Mouse (Mus musculus) MEL (cell line): ENCODE results near the gene Tsen54. TPM values are rescaled to one million over a fixed set of nuclear protein-coding genes. Genes with fewer than 3 reads are reported as not detected.

ENCODE experiments used
- DNase-seq: peaks from one replicate; pipeline ENCODE4 v3.0.0; 2011; ENCODE audit warnings: low read depth, low spot score
- H3K27ac ChIP-seq: 2 replicates; pipeline ENCODE4 v1.5.1; 2012; ENCODE audit warnings: low read depth, mild to moderate bottlenecking, control low read depth, low read length, moderate library complexity; ENCODE audit not compliant: control insufficient read depth
- H3K27me3 ChIP-seq, 2 experiments: fragments of 150-350 bp in 1 of 2; sonication (generic) in 1 of 2; 2 replicates each; pipeline ENCODE4 v1.6.1; 2012; ENCODE audit warnings: low read length in 2 of 2, mild to moderate bottlenecking in 2 of 2, improper control_type of control experiment in 1 of 2, moderate library complexity in 1 of 2; ENCODE audit not compliant: insufficient read depth in 2 of 2, control insufficient read depth in 1 of 2
- H3K36me3 ChIP-seq, 2 experiments: 2 replicates each; pipeline ENCODE4 v1.6.1; 2012 to 2014; ENCODE audit warnings: low read length in 2 of 2, improper control_type of control experiment in 1 of 2, inconsistent platforms in 1 of 2, mild to moderate bottlenecking in 1 of 2; ENCODE audit not compliant: insufficient read depth in 2 of 2, control insufficient read depth in 1 of 2
- H3K4me1 ChIP-seq, 2 experiments: fragments of 150-350 bp in 1 of 2; sonication (generic) in 1 of 2; 2 replicates each; pipeline ENCODE4 v1.6.1; 2012; ENCODE audit warnings: low read length in 2 of 2, improper control_type of control experiment in 1 of 2, mild to moderate bottlenecking in 1 of 2; ENCODE audit not compliant: insufficient read depth in 2 of 2, control insufficient read depth in 1 of 2
- H3K4me3 ChIP-seq, 2 experiments: fragments of 150-350 bp in 1 of 2; sonication (generic) in 1 of 2; 2 replicates each; pipeline ENCODE4 v1.5.1; 2012; ENCODE audit warnings: low read depth in 2 of 2, low read length in 2 of 2, mild to moderate bottlenecking in 2 of 2, moderate library complexity in 2 of 2, control low read depth in 1 of 2, improper control_type of control experiment in 1 of 2; ENCODE audit not compliant: control insufficient read depth in 1 of 2, insufficient read depth in 1 of 2
- H3K79me2 ChIP-seq: 2 replicates; pipeline ENCODE4 v1.6.1; 2012; ENCODE audit warnings: mild to moderate bottlenecking, low read length, moderate library complexity; ENCODE audit not compliant: control insufficient read depth, poor library complexity, insufficient read depth
- H3K9ac ChIP-seq: 2 replicates; pipeline ENCODE4 v1.6.1; 2012; ENCODE audit warnings: low read depth, mild to moderate bottlenecking, control low read depth, low read length, moderate library complexity; ENCODE audit not compliant: control insufficient read depth, poor library complexity, severe bottlenecking
- H3K9me3 ChIP-seq: fragments of 150-350 bp; sonication (generic); replicated peaks from 2 replicates; pipeline ENCODE4 v1.6.1; 2012; ENCODE audit warnings: mild to moderate bottlenecking, low read length, improper control_type of control experiment, moderate library complexity; ENCODE audit not compliant: insufficient read depth
- BHLHE40 ChIP-seq: IDR thresholded peaks from 2 replicates; pipeline ENCODE4 v1.6.1; 2012; ENCODE audit warnings: low read depth, mild to moderate bottlenecking, inconsistent platforms, low read length, improper control_type of control experiment, borderline replicate concordance
- CHD1 ChIP-seq: IDR thresholded peaks from 2 replicates; pipeline ENCODE4 v1.6.1; 2012; ENCODE audit warnings: low read depth, mild to moderate bottlenecking, inconsistent platforms, low read length, improper control_type of control experiment
- E2F4 ChIP-seq: IDR thresholded peaks from 2 replicates; pipeline ENCODE4 v1.6.1; 2011; ENCODE audit warnings: low read depth, low read length, improper control_type of control experiment, borderline replicate concordance
- ELF1 ChIP-seq: IDR thresholded peaks from 2 replicates; pipeline ENCODE4 v1.6.1; 2014; ENCODE audit warnings: low read depth, mild to moderate bottlenecking, inconsistent platforms, low read length, improper control_type of control experiment, moderate library complexity
- EP300 ChIP-seq, 2 experiments: IDR thresholded peaks; 2 replicates each; pipeline ENCODE4 v1.6.1; 2011; ENCODE audit warnings: improper control_type of control experiment in 2 of 2, low read length in 2 of 2, low read depth in 1 of 2, mild to moderate bottlenecking in 1 of 2
- GABPA ChIP-seq: IDR thresholded peaks from 2 replicates; pipeline ENCODE4 v1.6.1; 2012; ENCODE audit warnings: low read depth, mild to moderate bottlenecking, inconsistent platforms, low read length, improper control_type of control experiment, moderate library complexity
- GATA1 ChIP-seq: IDR thresholded peaks from 2 replicates; pipeline ENCODE4 v1.6.1; 2011; ENCODE audit warnings: low read depth, low read length, improper control_type of control experiment
- HCFC1 ChIP-seq: IDR thresholded peaks from 2 replicates; pipeline ENCODE4 v1.6.1; 2012; ENCODE audit warnings: low read depth, mild to moderate bottlenecking, inconsistent platforms, low read length, improper control_type of control experiment, moderate library complexity
- KAT2A ChIP-seq: conservative IDR thresholded peaks from 2 replicates; pipeline ENCODE4 v1.6.1; 2012; ENCODE audit warnings: low read depth, low read length, improper control_type of control experiment, inconsistent platforms
- MAFK ChIP-seq: IDR thresholded peaks from 2 replicates; pipeline ENCODE4 v1.6.1; 2011; ENCODE audit warnings: low read depth, mild to moderate bottlenecking, low read length, improper control_type of control experiment, borderline replicate concordance
- MAZ ChIP-seq: IDR thresholded peaks from 2 replicates; pipeline ENCODE4 v1.6.1; 2012; ENCODE audit warnings: low read depth, mild to moderate bottlenecking, inconsistent platforms, low read length, improper control_type of control experiment
- MEF2A ChIP-seq: IDR thresholded peaks from 2 replicates; pipeline ENCODE4 v1.6.1; 2014; ENCODE audit warnings: low read depth, mild to moderate bottlenecking, inconsistent platforms, low read length, improper control_type of control experiment; ENCODE audit not compliant: poor library complexity, insufficient replicate concordance, severe bottlenecking; ENCODE audit errors: extremely low read depth
- MXI1 ChIP-seq: IDR thresholded peaks from 2 replicates; pipeline ENCODE4 v1.6.1; 2011; ENCODE audit warnings: mild to moderate bottlenecking, low read depth, low read length, improper control_type of control experiment
- MYB ChIP-seq: IDR thresholded peaks from 2 replicates; pipeline ENCODE4 v1.6.1; 2011; ENCODE audit warnings: mild to moderate bottlenecking, low read depth, low read length, improper control_type of control experiment
- NELFE ChIP-seq: IDR thresholded peaks from 2 replicates; pipeline ENCODE4 v1.6.1; 2011; ENCODE audit warnings: low read depth, low read length, improper control_type of control experiment
- POLR2AphosphoS2 ChIP-seq: IDR thresholded peaks from 2 replicates; pipeline ENCODE4 v1.6.1; 2011; ENCODE audit warnings: low read length, improper control_type of control experiment
- RCOR1 ChIP-seq: IDR thresholded peaks from 2 replicates; pipeline ENCODE4 v1.6.1; 2012; ENCODE audit warnings: low read depth, mild to moderate bottlenecking, inconsistent platforms, low read length, improper control_type of control experiment
- SIN3A ChIP-seq: IDR thresholded peaks from 2 replicates; pipeline ENCODE4 v1.6.1; 2012; ENCODE audit warnings: low read length, improper control_type of control experiment, inconsistent platforms
- SMC3 ChIP-seq: IDR thresholded peaks from 2 replicates; pipeline ENCODE4 v1.6.1; 2011; ENCODE audit warnings: low read depth, low read length, improper control_type of control experiment
- TAL1 ChIP-seq: IDR thresholded peaks from 2 replicates; pipeline ENCODE4 v1.6.1; 2012; ENCODE audit warnings: mild to moderate bottlenecking, inconsistent platforms, low read length, moderate library complexity, mixed read lengths
- TCF12 ChIP-seq: IDR thresholded peaks from 2 replicates; pipeline ENCODE4 v1.6.1; 2014; ENCODE audit warnings: low read depth, mild to moderate bottlenecking, inconsistent platforms, low read length, improper control_type of control experiment, moderate library complexity
- USF1 ChIP-seq: IDR thresholded peaks from 2 replicates; pipeline ENCODE4 v1.6.1; 2014; ENCODE audit warnings: low read depth, mild to moderate bottlenecking, inconsistent platforms, low read length, improper control_type of control experiment, moderate library complexity
- USF2 ChIP-seq, 2 experiments: IDR thresholded peaks; 2 replicates each; pipeline ENCODE4 v1.6.1; 2011 to 2012; ENCODE audit warnings: improper control_type of control experiment in 2 of 2, low read length in 2 of 2, borderline replicate concordance in 1 of 2, inconsistent platforms in 1 of 2, low read depth in 1 of 2, mild to moderate bottlenecking in 1 of 2; ENCODE audit not compliant: insufficient read depth in 1 of 2
- ZC3H11A ChIP-seq: IDR thresholded peaks from 2 replicates; pipeline ENCODE4 v1.6.1; 2012; ENCODE audit warnings: low read depth, mild to moderate bottlenecking, inconsistent platforms, low read length, improper control_type of control experiment
- ZKSCAN1 ChIP-seq: IDR thresholded peaks from 2 replicates; pipeline ENCODE4 v1.6.1; 2012; ENCODE audit warnings: low read depth, mild to moderate bottlenecking, inconsistent platforms, low read length, improper control_type of control experiment, moderate library complexity
- ZMIZ1 ChIP-seq: IDR thresholded peaks from 2 replicates; pipeline ENCODE4 v1.6.1; 2012; ENCODE audit warnings: low read depth, mild to moderate bottlenecking, inconsistent platforms, low read length, improper control_type of control experiment, moderate library complexity
- polyA plus RNA-seq, 2 experiments: library from polyadenylated mRNA; stranded (reverse) in 1 of 2; unstranded in 1 of 2; fragments of >175 nt in 1 of 2; fragments of >200 nt in 1 of 2; gene quantifications; 2 replicates each; pipeline versions ENCODE4 v1.2.1 to v1.2.4; 2012; ENCODE audit warnings: low replicate concordance in 2 of 2, low read depth in 1 of 2; ENCODE audit not compliant: insufficient read length in 2 of 2, insufficient read depth in 1 of 2, missing spikeins in 1 of 2
- total RNA-seq: library from RNA; depleted of rRNA; stranded (reverse); fragments of 300-350 nt; gene quantifications from 2 replicates; pipeline ENCODE4 v1.2.3, GENCODE M21; 2012

The Tsen54 gene
- total and polyA plus RNA-seq, 3 experiments: 55.8 to 72.0 TPM; not detected in 1

GRCm38 (mm10) chr11:115786473-115786872 is 28.1 kb upstream of the Tsen54 start:
- no peak overlapping the region for H3K9ac ChIP-seq
- no peaks in the 10 kb centered on the region for H3K27me3 ChIP-seq
- H3K36me3 ChIP-seq: no peaks in the 10 kb centered on the region; a peak in 1 of 4 replicates

DNA sequence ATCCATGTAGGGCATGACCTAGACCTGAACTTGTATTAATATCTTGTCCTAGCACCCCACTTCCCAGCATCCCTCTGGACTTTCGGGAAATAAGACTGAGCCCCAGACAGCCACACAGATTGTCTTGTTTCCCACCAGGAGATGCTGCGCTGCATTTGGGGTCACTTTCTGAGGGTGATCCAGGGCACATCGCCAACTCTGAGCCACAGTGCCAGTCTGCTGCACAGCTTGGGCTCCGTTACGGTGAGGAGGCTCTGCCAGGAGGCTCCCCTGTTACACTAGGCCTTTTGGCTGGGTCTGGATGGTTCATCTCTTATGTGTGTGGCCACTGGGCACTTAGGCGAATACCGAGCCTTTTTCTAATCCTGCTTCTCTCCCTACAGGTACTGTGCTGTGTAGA is 24.7 kb upstream of the Tsen54 start:
- DNase-seq: no peak
- no peaks in the 10 kb centered on the region for H3K9me3 ChIP-seq
- H3K27me3 ChIP-seq: no peaks in the 10 kb centered on the region
- H3K9ac ChIP-seq: no peak overlapping the region
- H3K36me3 ChIP-seq: no peaks in the 10 kb centered on the region; a peak in 1 of 4 replicates
- H3K27ac ChIP-seq: no peak overlapping the region
- H3K4me1 ChIP-seq: no peaks in the 10 kb centered on the region
- no peaks in the 10 kb centered on the region for H3K79me2 ChIP-seq
- no peak overlapping the region for H3K4me3 ChIP-seq
- TF ChIP-seq GABPA (no peak), NELFE (no peak), MXI1 (no peak), GATA1 (no peak), MAZ (no peak), MEF2A (no peak), SMC3 (no peak), MYB (no peak)

More at GRCm38 (mm10) chr11:115786473-115786872, 28.1 kb upstream of the Tsen54 start:
- Histone ChIP-seq H3K27ac (no peak overlapping the region), H3K79me2 (no peaks in the 10 kb centered on the region), H3K4me1 (no peaks in the 10 kb centered on the region), H3K9me3 (no peaks in the 10 kb centered on the region), H3K4me3 (no peak overlapping the region)
- no peak for TF ChIP-seq RCOR1
- TF ChIP-seq GATA1: no peak
- no peak for TF ChIP-seq MAZ
- no peak for TF ChIP-seq ZKSCAN1
- TF ChIP-seq GABPA: no peak
- no peak for TF ChIP-seq USF1
- no peak for TF ChIP-seq TCF12
- TF ChIP-seq EP300 (IDR thresholded peaks at IDR 0.05; ENCODE audit: low read depth in 1 of 2, low read length in 2 of 2): no peak
- TF ChIP-seq POLR2AphosphoS2: no peak
- TF ChIP-seq KAT2A: no peak
- no peak for DNase-seq

DNA sequence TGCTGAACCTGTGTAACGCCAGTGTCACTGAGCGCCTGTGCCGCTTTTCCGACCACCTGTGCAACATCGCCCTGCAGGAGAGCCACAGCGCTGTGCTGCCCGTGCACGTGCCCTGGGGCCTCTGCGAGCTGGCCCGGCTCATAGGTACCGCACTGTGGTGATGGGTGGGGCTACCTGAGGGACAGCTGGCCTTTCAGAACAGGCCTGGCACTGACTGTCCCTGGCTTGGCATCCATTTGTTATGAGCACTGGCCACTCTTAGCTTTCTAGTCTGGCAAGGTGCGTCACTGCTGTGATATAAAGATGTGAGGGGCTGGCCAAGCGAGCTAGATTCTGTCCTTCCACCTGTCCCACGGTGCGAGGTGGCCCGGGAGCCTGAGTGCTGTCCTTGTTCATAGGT is 22.6 kb upstream of the Tsen54 start:
- no peak for DNase-seq
- H3K36me3 ChIP-seq: peaks cover 0 to 1% of the 10 kb centered on the region in 2 experiments; a peak in 1 of 4 replicates
- H3K9ac ChIP-seq: no peak overlapping the region
- H3K4me3 ChIP-seq: no peak overlapping the region
- no peak overlapping the region for H3K27ac ChIP-seq
- H3K27me3 ChIP-seq: no peaks in the 10 kb centered on the region
- no peaks in the 10 kb centered on the region for H3K79me2 ChIP-seq
- no peaks in the 10 kb centered on the region for H3K4me1 ChIP-seq
- H3K9me3 ChIP-seq: no peaks in the 10 kb centered on the region
- TF ChIP-seq ZMIZ1 (no peak), MXI1 (no peak), ELF1 (no peak), TAL1 (no peak), USF2 (IDR thresholded peaks at IDR 0.05; ENCODE audit: borderline replicate concordance in 1 of 2, insufficient read depth in 1 of 2, low read depth in 1 of 2, low read length in 2 of 2) (no peak), SIN3A (no peak), CHD1 (no peak), ZC3H11A (no peak), GATA1 (no peak), E2F4 (no peak), MAZ (no peak), MAFK (no peak), BHLHE40 (no peak), SMC3 (no peak), POLR2AphosphoS2 (no peak), HCFC1 (no peak), ZKSCAN1 (no peak)
